Mouse (Mus musculus): ENCODE measurements around the gene Nfasc. TPM values are rescaled to one million over a fixed set of nuclear protein-coding genes. Genes with fewer than 3 reads are reported as not detected.

The Nfasc gene
- 4.2 and 5.1 TPM in 2 replicates for total RNA-seq (2021)
- long read RNA-seq, experiment 1, partial matches to known transcripts: 0 of 2 reads
- long read RNA-seq, experiment 1, other reads (novel, unspliced or antisense): 2 of 2 reads
- long read RNA-seq, experiment 2, partial matches to known transcripts: 0 of 2 reads
- long read RNA-seq, experiment 2, other reads (novel, unspliced or antisense): 2 of 2 reads

GRCm38 (mm10) chr1:132741175-132741997 is at the start of gene Nfasc:
Nfasc (minus strand) TSS chr1:132741797.
- DNase-seq: peak; percentile 83

DNA sequence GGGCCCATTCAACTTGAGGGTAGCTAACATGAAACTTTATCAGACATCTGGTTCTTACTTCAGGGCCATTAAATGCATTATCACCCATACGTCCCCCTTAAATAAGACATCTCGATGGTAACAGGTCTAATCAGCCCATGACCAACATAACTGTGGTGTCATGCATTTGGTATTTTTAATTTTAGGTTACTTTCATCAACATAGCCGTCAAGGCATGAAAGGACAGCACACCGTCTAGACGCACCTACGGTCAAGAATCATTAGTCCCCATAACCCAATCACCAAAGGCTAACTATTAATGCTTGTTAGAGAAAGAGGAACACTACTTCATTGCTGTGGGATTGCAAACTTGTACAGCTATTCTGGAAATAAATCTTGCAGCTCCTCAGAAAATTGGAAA is 49.5 kb upstream of the Nfasc start:
- no peak for DNase-seq

DNA sequence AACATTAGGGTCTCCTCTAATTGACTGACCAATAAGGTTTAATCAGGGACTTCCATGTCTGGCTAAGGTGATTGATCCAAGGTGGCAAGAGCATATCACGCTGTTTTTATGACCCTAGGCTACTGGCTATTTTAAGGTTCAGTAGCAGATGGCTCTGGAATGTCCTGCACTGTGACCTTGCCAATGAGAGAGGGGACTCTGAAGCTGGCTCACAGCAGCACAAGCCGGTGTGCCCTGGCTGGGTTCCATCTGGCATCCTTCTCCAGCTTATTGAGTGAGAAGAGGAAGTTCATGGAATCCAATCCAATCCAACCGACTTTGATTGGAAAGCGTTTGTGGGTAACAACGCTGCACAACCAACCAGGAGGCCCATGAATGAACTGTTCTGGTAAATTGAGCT is 45.3 kb upstream of the Nfasc start:
- DNase-seq: peak; percentile 70

DNA sequence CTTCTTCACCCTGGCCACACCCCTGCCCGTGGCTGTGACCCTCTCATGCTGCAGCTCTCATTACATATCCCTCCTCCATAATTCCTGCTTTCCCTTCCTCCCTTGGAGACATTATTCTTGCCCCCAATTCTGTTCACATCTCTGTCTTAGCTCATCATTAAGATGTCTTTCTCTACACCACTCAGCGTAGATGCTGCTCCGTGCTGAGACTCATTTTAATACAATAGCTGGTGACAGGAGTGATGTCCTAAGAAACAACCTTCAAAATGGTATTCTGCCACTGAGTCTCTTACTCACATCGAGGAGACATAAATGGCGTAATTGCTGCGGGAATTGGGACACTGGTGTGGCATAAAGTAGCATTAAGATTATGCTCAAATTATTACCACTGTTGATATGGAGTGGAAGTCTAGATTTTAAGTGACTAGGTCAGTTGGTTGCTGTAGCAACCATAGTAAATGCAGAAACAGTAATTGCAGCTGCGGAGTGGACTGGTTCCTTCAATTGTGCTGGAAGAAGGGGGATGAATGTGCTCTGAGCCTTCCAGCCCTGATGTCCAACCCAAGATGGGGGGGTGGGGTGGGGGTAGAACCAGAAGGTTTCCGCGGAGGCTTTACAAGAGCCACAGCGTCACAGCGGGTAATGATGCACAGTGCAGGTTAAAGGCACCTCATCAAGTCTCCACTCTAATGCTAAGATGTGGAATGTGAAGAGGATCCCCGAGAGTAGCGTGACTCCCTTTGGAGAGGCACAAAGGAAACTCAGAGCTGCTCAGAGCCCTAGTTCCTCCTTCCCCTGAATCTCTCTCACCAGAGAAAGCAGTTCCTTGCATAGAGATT is 40.2 kb upstream of the Nfasc start:
- DNase-seq: no peak

DNA sequence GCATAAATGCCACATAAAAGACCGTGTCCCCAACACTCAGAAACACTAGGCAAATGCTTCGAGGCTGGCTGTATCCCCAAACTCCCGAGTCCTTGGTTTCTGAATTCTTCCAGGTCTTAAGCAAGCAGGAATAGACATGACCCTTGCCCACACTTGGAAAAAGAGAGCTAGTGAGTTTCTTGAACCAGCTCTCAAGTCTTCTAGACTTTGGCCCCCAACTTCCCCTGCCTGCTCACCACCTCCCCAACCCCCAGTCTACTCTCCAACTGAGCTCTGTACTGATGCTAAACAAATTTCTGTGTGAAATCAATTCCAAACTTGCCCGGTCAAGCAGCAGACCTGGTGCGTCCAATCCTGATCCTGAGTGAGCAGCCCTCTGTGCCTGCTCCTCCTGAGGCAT is 39.4 kb upstream of the Nfasc start:
- no peak for DNase-seq

DNA sequence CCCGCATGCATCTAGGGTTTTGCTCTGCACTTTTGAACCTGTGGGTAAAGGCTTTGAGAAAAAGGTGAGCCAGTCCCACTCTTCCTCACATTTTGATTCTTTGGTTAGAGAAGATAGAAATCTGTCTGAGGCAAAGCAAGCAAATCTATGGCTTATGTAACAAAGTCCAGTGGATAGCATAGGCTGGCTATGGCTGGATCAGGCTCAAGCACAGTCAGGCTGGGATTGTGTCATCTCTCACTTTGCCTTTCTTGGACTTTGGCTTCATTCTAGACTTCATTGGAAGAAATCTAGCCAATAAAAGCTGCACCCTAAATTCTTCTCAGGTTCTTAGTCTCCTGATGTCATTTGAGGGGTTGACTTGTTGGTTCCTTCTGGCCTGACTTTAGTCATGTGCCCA is 38.7 kb upstream of the Nfasc start:
- DNase-seq: no peak

DNA sequence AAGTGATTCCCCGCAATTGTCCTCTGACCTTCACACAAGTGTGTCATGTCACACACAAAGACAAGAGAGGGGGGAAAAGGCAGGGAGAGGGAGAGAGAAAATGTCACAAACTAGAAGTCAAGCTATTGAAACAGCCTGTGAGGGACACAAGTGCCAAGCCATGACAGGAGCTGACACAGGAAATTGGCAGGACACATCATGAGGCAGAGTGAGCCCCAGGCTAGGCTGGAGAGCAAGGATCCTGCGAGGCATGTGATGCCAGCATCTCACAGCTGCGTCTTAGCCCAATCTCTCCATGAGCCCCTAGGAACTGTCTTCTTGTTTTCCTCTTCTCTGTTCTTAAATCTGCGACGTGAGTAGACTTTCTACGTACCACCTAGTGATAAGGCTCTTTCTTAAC is 33.4 kb upstream of the Nfasc start:
- no peak for DNase-seq

- peak; percentile 47 for DNase-seq
Observed at GRCm38 (mm10) chr1:132771377-132771776, 29.8 kb upstream of the Nfasc start.

GRCm38 (mm10) chr1:132769559-132769958 is 28.0 kb upstream of the Nfasc start:
- no peak for DNase-seq

GRCm38 (mm10) chr1:132767422-132767821 is 25.8 kb upstream of the Nfasc start:
- DNase-seq: no peak

DNA sequence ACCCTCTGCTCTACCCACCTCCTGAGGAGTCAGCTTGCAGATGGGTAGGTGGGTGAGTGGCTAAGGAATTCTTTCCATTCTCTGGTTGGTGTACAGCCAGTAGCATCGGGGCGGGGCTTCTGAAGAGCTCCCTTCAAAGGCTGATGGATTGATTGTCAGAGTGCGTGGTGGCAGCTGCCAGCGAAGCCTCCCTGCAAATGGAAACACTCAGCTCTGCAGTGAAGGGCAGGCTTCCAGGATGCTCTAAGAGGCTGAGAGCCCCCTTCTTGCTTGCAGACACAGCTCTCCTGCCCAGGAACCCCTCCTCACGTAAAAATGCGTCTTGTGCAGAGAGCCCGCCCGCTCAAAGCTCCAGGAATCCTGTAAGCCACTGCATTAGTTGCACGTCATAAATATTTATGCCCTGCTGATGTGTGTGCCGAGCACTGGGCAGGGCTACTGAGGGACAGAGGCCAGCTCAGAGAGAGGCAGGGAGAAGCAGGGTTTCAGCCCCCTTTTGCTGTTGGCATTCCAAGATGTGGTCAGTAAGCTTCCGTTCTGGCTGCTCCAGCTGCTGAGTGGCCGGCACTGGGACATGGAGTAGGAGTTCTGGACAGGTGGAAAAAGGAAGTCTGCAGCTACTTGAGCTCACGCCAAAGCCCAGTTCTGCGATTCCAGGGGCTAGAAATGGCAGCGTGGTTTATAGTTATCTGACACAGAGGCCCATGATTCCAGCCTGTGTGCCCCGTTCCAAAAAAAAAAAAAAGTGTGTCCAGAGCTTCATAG is 24.5 kb upstream of the Nfasc start:
- no peak for DNase-seq

- DNase-seq: no peak
Observed at GRCm38 (mm10) chr1:132765222-132765621, 23.6 kb upstream of the Nfasc start.

DNA sequence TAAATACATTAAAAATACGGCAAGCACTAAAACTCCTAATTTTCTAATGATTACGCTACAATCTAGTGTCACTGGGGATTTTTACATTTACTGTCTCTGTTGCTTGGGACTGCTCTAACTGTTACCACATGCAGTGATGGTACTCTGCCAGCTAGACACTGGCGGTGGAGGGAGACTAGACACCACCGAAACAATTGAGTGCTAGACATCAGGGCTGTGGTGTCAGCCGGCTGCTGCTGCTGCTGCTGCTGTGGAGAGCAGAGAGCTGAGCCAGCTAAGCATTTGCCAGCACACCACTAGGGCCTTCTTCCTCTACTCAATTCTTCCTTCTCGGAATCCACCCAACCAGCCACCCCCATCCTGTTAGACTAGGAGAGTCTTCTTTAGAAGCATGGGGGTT is 17.8 kb upstream of the Nfasc start:
- no peak for DNase-seq

DNA sequence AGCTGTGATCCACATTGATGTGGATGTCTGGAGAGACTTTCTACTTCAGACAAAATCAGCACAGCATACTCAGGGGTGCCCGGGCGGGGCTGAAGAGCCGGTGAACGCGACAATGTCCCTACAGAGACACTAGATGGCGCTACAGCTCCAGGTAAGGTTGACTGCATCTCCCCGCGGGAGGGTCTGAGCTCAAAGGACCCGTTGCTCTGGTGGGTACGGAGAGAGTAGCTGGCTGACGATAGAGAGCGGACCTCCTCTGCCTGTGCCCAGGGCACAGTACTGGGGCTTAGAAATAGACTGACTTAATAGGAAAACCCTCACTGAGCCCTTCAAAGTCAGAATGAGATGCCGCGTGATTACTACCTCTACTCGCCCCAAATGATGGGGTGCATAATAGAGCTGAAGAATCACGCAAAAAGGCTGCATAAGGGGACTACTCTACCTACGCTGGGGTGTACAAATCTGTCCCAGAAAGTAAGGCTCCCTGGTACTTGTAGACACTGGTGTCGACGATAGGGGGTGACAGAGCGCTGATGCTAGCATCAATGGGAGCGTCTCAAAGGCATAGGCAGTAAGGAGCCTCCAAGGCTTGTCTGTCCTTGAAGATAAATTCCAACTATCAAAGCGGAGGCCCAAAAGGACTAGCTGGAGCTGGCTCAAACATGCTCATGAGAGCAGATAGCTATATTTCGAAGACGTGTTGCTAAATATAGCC is 17.2 kb upstream of the Nfasc start:
- DNase-seq: peak; percentile 74

GRCm38 (mm10) chr1:132755211-132755610 is 13.6 kb upstream of the Nfasc start:
- no peak for DNase-seq

DNA sequence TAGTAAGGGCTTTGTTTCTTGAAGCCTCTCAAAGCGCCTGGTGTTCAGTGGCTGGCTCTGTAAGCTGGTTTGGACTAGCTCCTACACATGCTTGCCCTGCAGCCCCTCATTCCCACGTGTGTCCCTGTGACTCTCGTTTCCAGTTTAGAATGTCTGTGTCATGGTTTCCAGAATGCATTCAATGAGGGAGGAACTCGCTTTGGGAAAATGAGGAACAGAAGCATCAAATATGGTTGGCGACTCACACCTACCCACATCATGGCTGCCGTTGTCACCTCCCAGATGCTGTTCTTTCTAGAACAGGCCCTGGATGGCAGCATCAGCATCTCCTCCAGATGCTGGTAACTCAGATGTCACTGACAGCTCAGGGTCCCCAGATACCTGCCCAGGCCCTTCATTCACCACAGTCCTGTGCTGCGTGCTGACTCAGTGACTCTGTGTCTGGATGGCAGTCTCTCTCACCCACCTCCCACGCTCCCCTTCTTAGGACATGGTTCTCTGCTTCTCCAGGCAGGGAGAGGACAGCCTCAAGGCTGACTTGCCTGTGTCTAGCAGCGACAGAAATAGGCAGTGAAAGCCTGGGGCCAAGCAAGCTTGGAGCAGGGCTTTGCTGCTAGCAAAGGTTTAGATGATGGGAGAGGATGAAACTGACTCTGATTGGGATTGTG is 7.8 kb upstream of the Nfasc start:
- DNase-seq: no peak

DNA sequence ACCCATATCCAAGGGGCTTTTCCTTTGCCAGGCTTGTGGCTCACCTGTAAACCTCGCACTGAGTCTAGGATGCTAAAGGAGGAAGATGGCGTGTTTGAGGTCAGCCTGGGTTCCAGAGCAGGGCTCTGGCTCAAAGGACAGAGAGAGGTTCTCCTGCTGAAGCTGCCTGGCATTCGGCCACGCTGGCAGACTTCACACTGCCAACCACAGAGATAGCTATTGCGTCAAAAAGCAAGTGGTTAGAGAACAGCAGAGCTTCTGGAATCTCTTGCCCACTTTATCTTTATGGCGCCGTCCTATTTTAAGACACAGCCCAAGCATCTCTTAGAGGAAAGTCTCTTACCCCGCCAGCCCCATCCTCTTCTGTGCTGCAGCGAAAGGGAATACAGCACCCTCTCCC is 4.7 kb upstream of the Nfasc start:
- DNase-seq: no peak

GRCm38 (mm10) chr1:132745636-132746035 is 4.0 kb upstream of the Nfasc start:
- no peak for DNase-seq

- peak; percentile 8 for DNase-seq
Observed at GRCm38 (mm10) chr1:132739077-132739521, 2.5 kb downstream of the Nfasc start.

GRCm38 (mm10) chr1:132736171-132736570 is 5.4 kb downstream of the Nfasc start:
- no peak for DNase-seq

- peak; percentile 54 for DNase-seq
Observed at GRCm38 (mm10) chr1:132733873-132734447, 7.6 kb downstream of the Nfasc start.

Data from adrenal gland, postnatal 14 days (tissue).